ENCODE assay signal across 23 mouse cellular contexts in the genomic region with DNA sequence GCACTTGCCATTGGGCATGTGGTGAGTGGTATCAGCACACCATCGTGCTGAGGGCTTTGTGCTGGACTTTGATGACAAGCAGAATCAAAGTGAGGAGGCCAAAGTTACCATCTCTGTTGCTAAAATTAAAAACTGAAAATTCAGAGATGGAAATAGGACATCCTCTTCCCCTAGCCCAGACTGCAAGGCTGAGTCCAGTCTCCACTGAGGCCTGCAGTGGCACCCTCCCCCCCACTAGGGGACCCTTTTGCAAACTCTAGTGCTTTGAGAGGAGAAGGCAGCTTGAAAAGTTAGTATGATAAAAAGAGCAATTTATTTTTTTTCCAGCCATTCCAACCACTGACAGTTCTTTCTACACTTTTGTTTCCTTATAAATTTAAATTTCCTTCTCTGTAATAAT.
DNase-seq lines count a peak whose midpoint lies in the region; ATAC-seq and TF ChIP-seq lines count a peak whose summit lies in the region.
"Had no signal": no experiment of that assay in that cellular context is flagged by ENCODE, and none has a peak within 500 bp of the region (broad histone marks: within the 10 kb centered on the region; RNA-seq: fewer than 3 reads in every experiment).

No protein-coding gene starts in this region.

- 74% methylated on average over 1 of the region's 1 CpGs for WGBS in kidney, postnatal 0 days
- 84% methylated on average over 1 of the region's 1 CpGs for WGBS in kidney, embryonic 15.5 days

- TF ChIP-seq CTCF in kidney, postnatal 0 days (IDR thresholded peaks at IDR 0.05; ENCODE audit: low read depth), result peak; percentile 31; the same call in 1 of the 2 replicates

- H3K27ac ChIP-seq in kidney, postnatal 0 days, result no peak overlapping the region
- no peak overlapping the region for H3K27ac ChIP-seq in kidney, embryonic 15.5 days
- H3K27ac ChIP-seq: midbrain, embryonic 15.5 days; neural tube, embryonic 13.5 days had no signal

- no peaks in the 10 kb centered on the region for H3K9me3 ChIP-seq in kidney, postnatal 0 days (replicated peaks; ENCODE audit: low read length)
- H3K9me3 ChIP-seq in kidney, embryonic 15.5 days (replicated peaks), result no peaks in the 10 kb centered on the region
- H3K9me3 ChIP-seq: megakaryocyte, embryonic 14.5 days; midbrain, embryonic 15.5 days; neural tube, embryonic 13.5 days had no signal

- no peak overlapping the region for H3K4me2 ChIP-seq in kidney, postnatal 0 days (ENCODE audit: low read length)
- no peak overlapping the region for H3K4me2 ChIP-seq in kidney, embryonic 15.5 days
- H3K4me2 ChIP-seq: midbrain, embryonic 15.5 days; neural tube, embryonic 13.5 days had no signal

- no peak overlapping the region for H3K9ac ChIP-seq in kidney, postnatal 0 days (ENCODE audit: low read depth, low read length)
- H3K9ac ChIP-seq in kidney, embryonic 15.5 days, result no peak overlapping the region
- H3K9ac ChIP-seq: midbrain, embryonic 15.5 days; neural tube, embryonic 13.5 days had no signal

- DNase-seq in frontal cortex, postnatal 10 days (ENCODE audit: low spot score in 2 of 2), result no peak
- DNase-seq in kidney, postnatal 0 days (ENCODE audit: low spot score), result no peak
- peak; percentile 6 for DNase-seq in thymus, postnatal 0 days (ENCODE audit: low spot score)
- DNase-seq in thymus, postnatal 14 days, result no peak
- no peak for DNase-seq in right cerebral cortex, adult 2 months (ENCODE audit: low spot score in 2 of 2)
- DNase-seq: adrenal gland, adult 2 months; cerebellum, adult 18-20 months; cerebellum, postnatal 36 days; gastrocnemius, postnatal 36 days; kidney, adult 11 months; lung, postnatal 14 days; retina, postnatal 1 day had no signal

- no peaks in the 10 kb centered on the region for H3K27me3 ChIP-seq in kidney, postnatal 0 days (ENCODE audit: insufficient read depth, low read length)
- no peaks in the 10 kb centered on the region for H3K27me3 ChIP-seq in kidney, embryonic 15.5 days
- H3K27me3 ChIP-seq: megakaryocyte, embryonic 14.5 days; midbrain, embryonic 15.5 days; neural tube, embryonic 13.5 days; Patski had no signal

- no peak overlapping the region for H3K4me3 ChIP-seq in kidney, postnatal 0 days (replicated peaks; ENCODE audit: low read depth, low read length)
- no peak overlapping the region for H3K4me3 ChIP-seq in kidney, embryonic 15.5 days (replicated peaks)
- H3K4me3 ChIP-seq: megakaryocyte, embryonic 14.5 days; midbrain, embryonic 15.5 days; myocyte; neural tube, embryonic 13.5 days had no signal

- H3K4me1 ChIP-seq in kidney, postnatal 0 days (replicated peaks; ENCODE audit: insufficient read depth, low read length), result no peaks in the 10 kb centered on the region
- peaks cover under 1% of the 10 kb centered on the region; the same call in 1 of the 2 replicates for H3K4me1 ChIP-seq in kidney, embryonic 15.5 days
- H3K4me1 ChIP-seq: megakaryocyte, embryonic 14.5 days; midbrain, embryonic 15.5 days had no signal

- peak; percentile 18; the same call in 1 of the 2 replicates for ATAC-seq in frontal cortex, adult (ENCODE audit: low TSS enrichment)
- ATAC-seq in kidney, postnatal 0 days (replicated peaks; ENCODE audit: low FRiP score, low read depth), result no peak
- no peak for ATAC-seq in kidney, embryonic 15.5 days (replicated peaks; ENCODE audit: low FRiP score)
- ATAC-seq: CD4-positive, CD25-positive, alpha-beta regulatory T cell, adult 4 months; forebrain, embryonic 14.5 days; hindbrain, embryonic 16.5 days; midbrain, embryonic 15.5 days; Patski had no signal

- no peaks in the 10 kb centered on the region for H3K36me3 ChIP-seq in kidney, postnatal 0 days (ENCODE audit: insufficient read depth, low read length)
- no peaks in the 10 kb centered on the region for H3K36me3 ChIP-seq in kidney, embryonic 15.5 days
- H3K36me3 ChIP-seq: G1E; midbrain, embryonic 15.5 days; neural tube, embryonic 13.5 days had no signal
